Mouse (Mus musculus) forebrain, embryonic 10.5 days (tissue): Measurements from ENCODE around the gene Grap2. TPM values are rescaled to one million over a fixed set of nuclear protein-coding genes. Genes with fewer than 3 reads are reported as not detected.
"Not testable (repeated sequence)": the region's sequence is repeated elsewhere in the genome, so short reads cannot be mapped to it uniquely, and the experiment has no call there.

ENCODE experiments used
- DNase-seq: peaks from one replicate; pipeline ENCODE4 v3.0.0-alpha.2; 2017; ENCODE audit warnings: low spot score; ENCODE audit errors: extremely low spot score
- H3K27ac ChIP-seq: fragments of 300-500 bp; sonication (generic); 2 replicates; pipeline ENCODE4 v1.5.1; 2016; ENCODE audit warnings: mild to moderate bottlenecking
- H3K27me3 ChIP-seq: fragments of 300-500 bp; sonication (generic); 2 replicates; pipeline ENCODE4 v1.6.1; 2016; ENCODE audit warnings: mild to moderate bottlenecking; ENCODE audit not compliant: poor library complexity, severe bottlenecking
- H3K36me3 ChIP-seq: fragments of 300-500 bp; sonication (generic); replicated peaks from 2 replicates; pipeline ENCODE4 v1.6.1; 2016; ENCODE audit warnings: mild to moderate bottlenecking, moderate library complexity
- H3K4me1 ChIP-seq: fragments of 300-500 bp; sonication (generic); 2 replicates; pipeline ENCODE4 v1.6.1; 2016
- H3K4me3 ChIP-seq: fragments of 300-500 bp; sonication (generic); 2 replicates; pipeline ENCODE4 v1.5.1; 2016; ENCODE audit warnings: mild to moderate bottlenecking, moderate library complexity
- H3K9me3 ChIP-seq: fragments of 300-500 bp; sonication (generic); 2 replicates; pipeline ENCODE4 v1.6.1; 2016; ENCODE audit warnings: mild to moderate bottlenecking, moderate library complexity
- WGBS: fragments of 180-500 bp; shearing (Covaris S2); methylation state at CpG from one replicate; pipeline ENCODE4 v1.1.7; 2016; 5-methylcytosine and 5-hydroxymethylcytosine counted together
- polyA plus RNA-seq: library from polyadenylated mRNA; unstranded; fragments of >200 nt; fragmentation: Nextera tagmentation; extraction: Ambion mirVana; gene quantifications from 2 replicates; pipeline ENCODE4 v1.2.1, GENCODE M21; 2016

The Grap2 gene
- polyA plus RNA-seq, 1 experiment from 2014 or later = 1.4 TPM

- Histone ChIP-seq H3K9me3 (no peaks in the 10 kb centered on the region), H3K27me3 (peaks cover 30% of the 10 kb centered on the region), H3K4me1 (0 out of 2 replicates have a peak, but pooled peaks cover under 1% of the 10 kb centered on the region), H3K27ac (no peak overlapping the region), H3K36me3 (no peaks in the 10 kb centered on the region), H3K4me3 (no peak overlapping the region)
- WGBS = 76% methylated on average over 7 of the region's 7 CpGs
- DNase-seq = no peak
Observed at GRCm38 (mm10) chr15:80571611-80572010, 783 bp upstream of the Grap2 start.

GRCm38 (mm10) chr15:80572811-80573520 is 572 bp downstream of the Grap2 start:
- H3K4me3 ChIP-seq = no peak overlapping the region
- H3K36me3 ChIP-seq = no peaks in the 10 kb centered on the region
- H3K27ac ChIP-seq = no peak overlapping the region
- H3K9me3 ChIP-seq = no peaks in the 10 kb centered on the region
- H3K4me1 ChIP-seq = peaks cover 14% of the 10 kb centered on the region
- DNase-seq = no peak
- H3K27me3 ChIP-seq = peaks cover 43% of the 10 kb centered on the region
- 81% methylated on average over 9 of the region's 9 CpGs for WGBS

GRCm38 (mm10) chr15:80574211-80575040 is 2.0 kb downstream of the Grap2 start:
- DNase-seq = no peak
- H3K9me3 ChIP-seq = no peaks in the 10 kb centered on the region
- H3K4me1 ChIP-seq = peaks cover 17% of the 10 kb centered on the region
- H3K27ac ChIP-seq = no peak overlapping the region
- no peaks in the 10 kb centered on the region for H3K36me3 ChIP-seq
- H3K27me3 ChIP-seq = peaks cover 58% of the 10 kb centered on the region
- 93% methylated on average over 17 of the region's 17 CpGs for WGBS
- H3K4me3 ChIP-seq = no peak overlapping the region

GRCm38 (mm10) chr15:80575817-80576370 is 3.5 kb downstream of the Grap2 start:
- Histone ChIP-seq H3K9me3 (no peaks in the 10 kb centered on the region), H3K27ac (no peak overlapping the region), H3K27me3 (peaks cover 58% of the 10 kb centered on the region), H3K36me3 (no peaks in the 10 kb centered on the region), H3K4me3 (no peak overlapping the region), H3K4me1 (peaks cover 17% of the 10 kb centered on the region)
- 94% methylated on average over 13 of the region's 13 CpGs for WGBS
- DNase-seq = no peak

GRCm38 (mm10) chr15:80576415-80576994 is 4.1 kb downstream of the Grap2 start:
- H3K4me3 ChIP-seq = no peak overlapping the region
- no peak overlapping the region for H3K27ac ChIP-seq
- peaks cover 56% of the 10 kb centered on the region for H3K27me3 ChIP-seq
- peaks cover 17% of the 10 kb centered on the region for H3K4me1 ChIP-seq
- H3K36me3 ChIP-seq = no peaks in the 10 kb centered on the region
- 85% methylated on average over 11 of the region's 11 CpGs for WGBS
- no peak for DNase-seq
- H3K9me3 ChIP-seq = no peaks in the 10 kb centered on the region

- DNase-seq = no peak
- H3K4me1 ChIP-seq = peaks cover 17% of the 10 kb centered on the region
- peaks cover 47% of the 10 kb centered on the region for H3K27me3 ChIP-seq
- no peak overlapping the region for H3K27ac ChIP-seq
- WGBS = 9% methylated on average over 22 of the region's 22 CpGs
- H3K36me3 ChIP-seq = no peaks in the 10 kb centered on the region
- H3K9me3 ChIP-seq = no peaks in the 10 kb centered on the region
- peak overlapping the region; percentile 27 for H3K4me3 ChIP-seq
Observed at GRCm38 (mm10) chr15:80577166-80577960, 5.0 kb downstream of the Grap2 start.

- WGBS = 76% methylated on average over 3 of the region's 3 CpGs
- H3K9me3 ChIP-seq = no peaks in the 10 kb centered on the region
- H3K36me3 ChIP-seq = no peaks in the 10 kb centered on the region
- H3K4me3 ChIP-seq = no peak overlapping the region
- H3K27me3 ChIP-seq = peaks cover 37% of the 10 kb centered on the region
- no peak overlapping the region for H3K27ac ChIP-seq
- peaks cover 17% of the 10 kb centered on the region for H3K4me1 ChIP-seq
- no peak for DNase-seq
Observed at GRCm38 (mm10) chr15:80579121-80579520, 6.7 kb downstream of the Grap2 start.

GRCm38 (mm10) chr15:80580585-80580984 is 8.2 kb downstream of the Grap2 start:
- not testable (repeated sequence) for H3K9me3 ChIP-seq, H3K27ac ChIP-seq
- peaks cover 41% of the 10 kb centered on the region for H3K27me3 ChIP-seq

GRCm38 (mm10) chr15:80582581-80583495 is 10.4 kb downstream of the Grap2 start:
- H3K27me3 ChIP-seq = peaks cover 23% of the 10 kb centered on the region
- no peaks in the 10 kb centered on the region for H3K9me3 ChIP-seq
- no peak overlapping the region for H3K4me3 ChIP-seq
- no peak overlapping the region for H3K27ac ChIP-seq
- H3K4me1 ChIP-seq = peaks cover 21% of the 10 kb centered on the region
- no peak for DNase-seq
- 85% methylated on average over 20 of the region's 20 CpGs for WGBS
- H3K36me3 ChIP-seq = no peaks in the 10 kb centered on the region

More at GRCm38 (mm10) chr15:80580585-80580984, 8.2 kb downstream of the Grap2 start:
- peaks cover 19% of the 10 kb centered on the region for H3K4me1 ChIP-seq
- not testable (repeated sequence) for H3K36me3 ChIP-seq, DNase-seq, H3K4me3 ChIP-seq
- 87% methylated on average over 1 of the region's 1 CpGs for WGBS

GRCm38 (mm10) chr15:80586296-80586695 is 13.9 kb downstream of the Grap2 start:
- 32% methylated on average over 4 of the region's 4 CpGs for WGBS
- Histone ChIP-seq H3K9me3 (no peaks in the 10 kb centered on the region), H3K27me3 (0 out of 2 replicates have a peak, but pooled peaks cover 7% of the 10 kb centered on the region), H3K4me1 (peaks cover 21% of the 10 kb centered on the region), H3K27ac (no peak overlapping the region), H3K4me3 (no peak overlapping the region), H3K36me3 (no peaks in the 10 kb centered on the region)
- no peak for DNase-seq

GRCm38 (mm10) chr15:80590641-80591040 is 18.2 kb downstream of the Grap2 start:
- Histone ChIP-seq H3K27me3 (0 out of 2 replicates have a peak, but pooled peaks cover 3% of the 10 kb centered on the region), H3K4me1 (peaks cover 18% of the 10 kb centered on the region), H3K27ac (no peak overlapping the region), H3K9me3 (no peaks in the 10 kb centered on the region), H3K36me3 (no peaks in the 10 kb centered on the region), H3K4me3 (no peak overlapping the region)
- 89% methylated on average over 5 of the region's 5 CpGs for WGBS
- no peak for DNase-seq
